Mouse (Mus musculus): ENCODE data around the gene Aire. TPM values are rescaled to one million over a fixed set of nuclear protein-coding genes. Genes with fewer than 3 reads are reported as not detected.

The Aire gene
- polyA plus RNA-seq, 1 experiment, result not detected

DNA sequence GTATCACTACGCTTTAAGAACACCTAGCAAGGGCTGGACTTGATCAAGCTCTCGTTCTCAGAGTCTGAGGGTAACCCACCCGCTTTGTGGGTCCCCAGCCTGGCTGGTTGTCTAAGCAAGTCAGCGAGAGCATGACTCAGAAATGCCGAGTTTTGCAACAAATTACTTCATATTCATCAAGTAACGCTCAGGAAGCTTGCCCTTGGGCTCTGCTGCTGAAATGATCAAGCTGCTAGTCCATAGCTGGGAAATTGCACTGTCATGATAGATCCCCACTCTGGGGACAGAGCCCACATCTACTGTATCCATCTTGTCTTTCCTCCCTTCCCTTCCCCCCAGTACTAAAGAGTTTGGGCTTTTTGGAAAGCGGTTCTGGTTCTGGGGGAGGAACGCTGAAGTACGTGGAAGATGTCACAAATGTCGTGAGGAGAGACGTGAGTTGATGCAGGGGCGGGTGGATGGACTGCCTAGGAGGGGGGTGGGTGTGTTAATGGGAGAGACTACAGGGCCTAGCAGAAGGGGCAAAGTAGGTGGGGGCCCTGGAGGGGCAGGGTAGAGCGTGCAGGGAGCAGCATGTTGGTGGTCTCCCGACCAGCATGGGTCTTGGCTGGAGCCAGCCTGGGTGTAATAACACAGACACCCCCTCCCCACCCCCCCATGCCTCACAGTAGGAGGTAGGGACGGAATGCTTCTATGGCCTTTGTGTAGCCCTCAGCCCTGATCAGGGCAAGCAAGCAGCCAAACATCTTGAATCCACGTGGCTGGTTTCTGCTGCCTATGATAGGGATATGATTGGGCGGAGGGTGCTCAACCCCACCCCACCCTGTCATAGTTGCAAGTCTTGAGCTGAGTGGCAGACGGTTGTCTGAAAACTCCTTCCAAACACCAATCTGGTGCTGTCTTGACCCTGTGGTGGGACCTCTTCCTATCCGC is 11.5 kb upstream of the Aire start:
- peaks cover 12% of the 10 kb centered on the region; the same call in 1 of the 2 replicates for H3K4me1 ChIP-seq
- H3K4me3 ChIP-seq (replicated peaks), result no peak overlapping the region
- TF ChIP-seq GATA1 (IDR thresholded peaks at IDR 0.05; ENCODE audit: borderline replicate concordance, low read length) (no peak), FLI1 (IDR thresholded peaks at IDR 0.05; ENCODE audit: low read length) (no peak)
- peaks cover 2% of the 10 kb centered on the region; the same call in 1 of the 2 replicates for H3K9me3 ChIP-seq
- H3K36me3 ChIP-seq (replicated peaks; ENCODE audit: low read length), result no peaks in the 10 kb centered on the region
- H3K27me3 ChIP-seq (replicated peaks), result peaks cover 77% of the 10 kb centered on the region

DNA sequence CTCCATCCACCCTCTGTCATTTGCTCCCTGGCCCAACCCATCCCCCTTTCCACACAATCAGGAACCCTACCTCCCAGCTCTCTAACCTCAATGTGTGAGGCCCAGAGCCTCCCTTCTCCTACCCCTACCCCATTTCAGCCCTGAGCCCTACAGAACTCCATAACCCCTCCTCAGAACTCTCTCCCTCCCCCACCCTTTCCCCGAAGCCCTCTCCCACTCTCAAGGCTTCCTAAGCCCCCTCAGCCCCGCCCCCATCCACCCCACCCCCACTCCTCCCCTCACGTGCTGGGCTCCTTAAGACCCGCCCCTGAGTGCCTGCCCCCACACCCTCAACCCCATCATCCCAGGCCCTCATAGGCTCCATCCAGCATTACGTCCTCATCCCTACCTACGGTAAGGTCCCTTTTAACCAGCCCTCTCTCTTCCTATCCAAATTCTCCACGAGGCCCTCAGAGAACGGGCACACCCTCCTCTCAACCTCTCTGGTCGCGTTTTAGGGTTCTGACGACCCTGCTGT is 6.2 kb upstream of the Aire start:
- peaks cover 3% of the 10 kb centered on the region; the same call in 1 of the 2 replicates for H3K4me1 ChIP-seq
- no peaks in the 10 kb centered on the region for H3K9me3 ChIP-seq
- H3K4me3 ChIP-seq (replicated peaks), result no peak overlapping the region
- TF ChIP-seq FLI1 (IDR thresholded peaks at IDR 0.05; ENCODE audit: low read length), result no peak
- no peaks in the 10 kb centered on the region for H3K36me3 ChIP-seq (replicated peaks; ENCODE audit: low read length)
- peaks cover 75% of the 10 kb centered on the region for H3K27me3 ChIP-seq (replicated peaks)

DNA sequence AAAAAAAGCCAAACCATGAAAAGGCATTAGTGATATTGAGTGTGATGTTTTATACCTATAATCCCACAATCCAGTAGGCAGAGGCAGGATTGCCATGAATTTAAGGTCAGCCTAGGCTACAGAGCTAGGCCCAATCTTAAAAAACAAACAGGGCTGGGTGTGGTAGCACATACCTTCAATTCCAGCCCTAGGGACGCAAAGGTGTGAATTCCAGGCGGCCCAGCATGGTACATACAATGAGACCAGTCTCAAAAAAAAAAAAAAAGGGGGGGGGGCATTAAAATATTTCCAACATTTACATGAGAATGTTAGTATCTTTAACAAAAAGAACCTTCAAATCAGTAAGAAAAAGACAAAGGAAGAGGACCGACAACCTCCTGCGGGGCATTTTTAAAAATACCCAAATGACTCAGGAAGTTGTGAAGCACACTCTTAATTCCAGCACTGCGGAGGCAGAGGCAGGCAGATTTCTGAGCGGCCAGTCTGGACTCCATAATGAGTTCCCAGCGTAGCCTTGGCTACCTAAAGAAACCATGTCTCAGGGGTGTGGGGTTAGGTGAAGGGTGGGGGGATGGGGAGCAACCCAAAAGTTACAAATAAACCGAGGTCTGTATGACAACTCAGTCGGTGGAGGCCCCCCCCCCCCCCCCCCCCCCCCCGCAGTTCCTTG is 4.8 kb upstream of the Aire start:
- no peaks in the 10 kb centered on the region for H3K36me3 ChIP-seq (replicated peaks; ENCODE audit: low read length)
- no peak for TF ChIP-seq GATA1 (IDR thresholded peaks at IDR 0.05; ENCODE audit: borderline replicate concordance, low read length)
- TF ChIP-seq FLI1 (IDR thresholded peaks at IDR 0.05; ENCODE audit: low read length), result no peak
- peaks cover 76% of the 10 kb centered on the region for H3K27me3 ChIP-seq (replicated peaks)
- H3K9me3 ChIP-seq, result no peaks in the 10 kb centered on the region
- no peak overlapping the region for H3K4me3 ChIP-seq (replicated peaks)
- peaks cover 6% of the 10 kb centered on the region for H3K4me1 ChIP-seq

GRCm38 (mm10) chr10:78046388-78046787 is 3.0 kb upstream of the Aire start:
- Histone ChIP-seq H3K4me3 (replicated peaks) (no peak overlapping the region), H3K36me3 (replicated peaks; ENCODE audit: low read length) (no peaks in the 10 kb centered on the region), H3K4me1 (peaks cover 9% of the 10 kb centered on the region), H3K9me3 (no peaks in the 10 kb centered on the region), H3K27me3 (replicated peaks) (peaks cover 76% of the 10 kb centered on the region)
- TF ChIP-seq FLI1 (IDR thresholded peaks at IDR 0.05; ENCODE audit: low read length), result no peak
- no peak for TF ChIP-seq GATA1 (IDR thresholded peaks at IDR 0.05; ENCODE audit: borderline replicate concordance, low read length)

DNA sequence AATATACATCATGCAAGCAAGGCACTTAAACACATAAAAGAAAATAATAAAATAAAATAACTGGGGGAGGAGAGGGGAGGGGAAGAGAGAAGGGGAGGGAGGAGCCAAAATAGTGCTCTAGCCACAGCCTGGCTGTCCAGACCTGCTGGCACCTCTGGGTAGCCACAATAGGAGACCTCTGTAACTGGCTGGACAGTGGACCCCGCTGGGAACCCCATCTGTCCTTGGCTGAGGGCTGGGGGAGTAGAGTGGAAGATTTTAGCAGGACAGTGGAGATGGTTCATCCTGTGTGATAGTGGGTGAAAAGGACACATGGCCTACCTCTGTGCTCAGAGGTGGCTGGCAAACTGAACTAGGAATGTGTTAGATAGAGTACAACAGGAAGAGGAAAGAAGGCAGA is 1.1 kb upstream of the Aire start:
- no peaks in the 10 kb centered on the region for H3K36me3 ChIP-seq (replicated peaks; ENCODE audit: low read length)
- H3K27me3 ChIP-seq (replicated peaks), result peaks cover 76% of the 10 kb centered on the region
- H3K9me3 ChIP-seq, result no peaks in the 10 kb centered on the region
- no peak overlapping the region for H3K4me3 ChIP-seq (replicated peaks)
- peaks cover 9% of the 10 kb centered on the region for H3K4me1 ChIP-seq
- no peak for TF ChIP-seq GATA1 (IDR thresholded peaks at IDR 0.05; ENCODE audit: borderline replicate concordance, low read length)
- TF ChIP-seq FLI1 (IDR thresholded peaks at IDR 0.05; ENCODE audit: low read length), result no peak

- peaks cover 80% of the 10 kb centered on the region for H3K27me3 ChIP-seq (replicated peaks)
- H3K36me3 ChIP-seq (replicated peaks; ENCODE audit: low read length), result no peaks in the 10 kb centered on the region
- H3K4me3 ChIP-seq (replicated peaks), result peak overlapping the region; percentile 82
- H3K9me3 ChIP-seq, result no peaks in the 10 kb centered on the region
- peaks cover 9% of the 10 kb centered on the region for H3K4me1 ChIP-seq
- TF ChIP-seq FLI1 (IDR thresholded peaks at IDR 0.05; ENCODE audit: low read length) (no peak), GATA1 (IDR thresholded peaks at IDR 0.05; ENCODE audit: borderline replicate concordance, low read length) (no peak)
Measured at GRCm38 (mm10) chr10:78042697-78043405, 559 bp downstream of the Aire start.

DNA sequence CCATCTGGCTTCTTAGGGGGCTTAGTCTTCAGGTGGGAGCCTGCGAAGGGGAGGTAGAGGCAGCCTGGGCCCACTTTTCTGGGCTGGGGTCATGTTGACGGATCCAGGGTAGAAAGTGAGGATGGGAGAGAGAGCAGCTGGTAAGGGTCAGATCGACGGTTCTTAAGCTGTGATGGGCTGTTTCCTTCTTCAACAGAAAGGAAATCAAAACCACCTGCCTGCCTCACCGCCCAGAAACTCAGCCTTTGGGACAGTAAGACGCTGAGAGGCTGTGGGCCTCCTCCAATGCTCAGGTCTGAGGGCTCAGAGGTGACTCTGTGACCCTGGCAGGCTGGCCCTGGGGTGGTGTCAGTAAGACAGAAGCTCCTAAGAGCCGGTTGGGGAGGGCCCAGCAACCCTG is 1.3 kb downstream of the Aire start:
- Histone ChIP-seq H3K4me3 (replicated peaks) (no peak overlapping the region), H3K36me3 (replicated peaks; ENCODE audit: low read length) (no peaks in the 10 kb centered on the region), H3K4me1 (peaks cover 9% of the 10 kb centered on the region), H3K27me3 (replicated peaks) (peaks cover 85% of the 10 kb centered on the region), H3K9me3 (no peaks in the 10 kb centered on the region)
- TF ChIP-seq FLI1 (IDR thresholded peaks at IDR 0.05; ENCODE audit: low read length) (no peak), GATA1 (IDR thresholded peaks at IDR 0.05; ENCODE audit: borderline replicate concordance, low read length) (no peak)

- Histone ChIP-seq H3K27me3 (replicated peaks) (peaks cover 83% of the 10 kb centered on the region), H3K4me3 (replicated peaks) (no peak within 1 kb of the TSS), H3K9me3 (no peaks in the 10 kb centered on the region), H3K36me3 (replicated peaks; ENCODE audit: low read length) (no peaks in the 10 kb centered on the region), H3K4me1 (peaks cover 9% of the 10 kb centered on the region)
- TF ChIP-seq FLI1 (IDR thresholded peaks at IDR 0.05; ENCODE audit: low read length) (no peak), GATA1 (IDR thresholded peaks at IDR 0.05; ENCODE audit: borderline replicate concordance, low read length) (no peak)
Measured at GRCm38 (mm10) chr10:78041647-78042046, 1.8 kb downstream of the Aire start, which contains the start of gene Dnmt3l. Gene Dnmt3l (plus strand): TSS chr10:78041947.

- Histone ChIP-seq H3K4me1 (no peaks in the 10 kb centered on the region), H3K4me3 (replicated peaks) (no peak overlapping the region), H3K36me3 (replicated peaks; ENCODE audit: low read length) (no peaks in the 10 kb centered on the region), H3K9me3 (no peaks in the 10 kb centered on the region), H3K27me3 (replicated peaks) (peaks cover 77% of the 10 kb centered on the region)
- TF ChIP-seq FLI1 (IDR thresholded peaks at IDR 0.05; ENCODE audit: low read length) (no peak), GATA1 (IDR thresholded peaks at IDR 0.05; ENCODE audit: borderline replicate concordance, low read length) (no peak)
Measured at GRCm38 (mm10) chr10:78037139-78037538, 6.3 kb downstream of the Aire start.

All from megakaryocyte, embryonic 14.5 days (primary cell).